Mouse (Mus musculus): ENCODE measurements at regions not wholly inside any gene's neighbourhood (a gene's known extent, or its start where the extent isn't known, plus 50 kb on each side); places are given as distances from the start of the nearest gene placed in this dataset.

GRCm38 (mm10) chr9:14185681-14186080 lies 89.2 kb upstream of the Sesn3 start:
- DNase-seq, result no peak

GRCm38 (mm10) chr9:14187753-14188152 lies 87.1 kb upstream of the Sesn3 start:
- DNase-seq, result no peak

GRCm38 (mm10) chr9:14188504-14188903 lies 86.4 kb upstream of the Sesn3 start:
- DNase-seq, result no peak

- no peak for DNase-seq
These were observed 84.2 kb upstream of the Sesn3 start for GRCm38 (mm10) chr9:14190660-14191059.

DNA sequence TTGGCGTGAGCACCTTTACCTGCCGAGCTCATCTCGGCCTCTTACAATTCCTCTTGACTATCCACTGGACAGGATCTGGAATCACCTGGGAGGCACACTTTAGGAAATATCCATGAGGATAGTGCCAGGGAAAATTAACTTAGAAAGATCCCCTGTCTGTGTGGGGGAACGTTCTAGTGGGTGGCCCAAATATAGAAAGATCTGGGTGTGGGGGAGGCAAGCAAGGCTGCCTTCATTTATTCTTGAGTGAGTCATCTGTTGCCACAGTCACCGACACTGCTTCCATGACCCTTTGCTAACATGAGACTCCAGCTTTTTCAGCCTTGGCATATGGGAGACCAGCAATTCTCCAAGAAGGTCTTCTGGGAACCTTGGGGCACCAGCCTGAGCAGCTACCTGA lies 80.1 kb upstream of the Sesn3 start:
- no peak for DNase-seq

GRCm38 (mm10) chr9:14199116-14199515 lies 75.8 kb upstream of the Sesn3 start:
- DNase-seq, result no peak

DNA sequence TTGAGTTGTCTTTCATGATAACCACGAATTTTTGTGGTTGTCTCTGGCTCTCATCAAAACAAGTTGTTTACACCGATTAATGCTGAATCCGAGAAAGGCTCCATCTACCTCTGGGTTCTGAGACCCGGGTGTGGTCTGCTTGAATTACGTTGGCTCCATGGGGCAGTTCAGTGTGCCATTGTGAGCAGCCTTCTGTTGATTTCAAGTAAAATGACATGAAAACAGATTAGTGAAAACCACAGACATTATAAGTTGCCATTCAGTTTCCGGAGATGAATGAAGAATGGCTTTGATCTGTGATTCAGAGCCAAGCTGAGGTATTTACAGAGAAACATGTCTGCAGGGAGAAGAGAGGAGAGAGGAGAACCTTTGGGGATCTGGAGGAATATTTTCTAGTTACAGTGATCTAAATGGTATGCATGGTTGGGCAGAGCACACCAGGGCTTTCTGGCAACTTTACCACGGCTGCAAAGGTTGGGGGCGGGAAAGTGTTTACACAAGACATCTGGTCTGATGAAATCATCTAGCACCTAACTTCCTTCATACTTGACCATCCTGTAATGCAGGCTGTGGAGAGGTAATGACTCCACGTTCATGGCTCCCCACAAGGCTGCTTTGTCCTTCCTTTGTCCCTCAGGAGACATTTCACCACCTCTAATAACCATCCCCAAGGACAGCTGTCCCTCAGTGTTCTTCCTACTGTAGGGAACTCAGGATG lies 74.7 kb upstream of the Sesn3 start:
- no peak for DNase-seq

DNA sequence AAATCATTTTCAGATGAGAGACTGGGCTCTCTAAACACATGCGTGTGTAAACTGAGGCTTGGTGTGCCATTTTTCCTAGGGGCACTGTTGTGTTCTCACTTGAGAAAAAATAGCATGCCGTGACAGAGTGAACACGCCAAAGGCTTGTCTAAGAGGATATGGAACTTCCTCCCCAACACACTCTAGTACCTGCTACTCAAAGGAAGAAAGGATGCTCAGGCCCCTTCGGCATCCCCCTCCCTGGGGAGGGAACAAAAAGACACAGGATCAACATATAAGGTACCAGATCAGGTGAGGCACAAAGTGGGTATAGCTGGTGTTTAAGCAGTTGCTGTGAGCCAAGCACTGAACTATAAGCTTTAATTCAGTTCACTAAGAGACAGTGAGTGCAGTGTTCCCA lies 74.0 kb upstream of the Sesn3 start:
- no peak for DNase-seq

DNA sequence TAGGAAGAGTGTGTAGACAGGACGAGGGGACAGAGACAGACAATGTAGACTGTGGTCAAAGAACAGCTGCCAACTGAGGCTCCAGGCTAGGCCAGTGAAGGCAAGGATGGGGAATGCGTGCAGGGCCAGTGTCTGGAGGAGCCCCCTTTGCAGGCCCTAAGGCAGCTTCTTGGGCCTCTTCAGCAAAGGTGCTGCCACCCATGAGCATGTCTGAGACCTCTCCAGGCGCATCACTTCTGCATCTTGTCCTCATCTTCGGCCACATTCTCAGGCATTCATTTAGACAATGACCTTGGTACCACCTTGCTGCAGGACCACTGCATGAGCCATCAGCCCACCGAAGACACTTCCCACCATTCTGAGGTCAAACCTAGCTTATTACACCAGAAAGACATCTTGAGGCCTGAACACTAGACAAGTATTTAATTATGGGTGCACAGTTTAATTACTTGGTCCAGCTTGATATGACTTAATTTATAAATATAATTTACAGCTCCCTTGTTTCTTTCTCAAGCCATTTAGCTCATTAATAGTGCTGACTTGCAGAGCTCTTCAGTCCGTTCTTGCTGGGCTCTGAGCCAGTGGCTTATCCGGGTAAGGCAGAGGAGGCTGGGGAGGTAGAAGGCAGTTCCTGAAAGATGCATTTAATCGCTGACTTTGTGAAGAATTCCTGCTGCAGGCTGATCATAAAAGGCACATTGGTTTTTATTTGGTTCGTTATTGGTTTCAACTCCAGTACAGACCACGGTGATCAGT lies 72.1 kb upstream of the Sesn3 start:
- peak; percentile 62 for DNase-seq

DNA sequence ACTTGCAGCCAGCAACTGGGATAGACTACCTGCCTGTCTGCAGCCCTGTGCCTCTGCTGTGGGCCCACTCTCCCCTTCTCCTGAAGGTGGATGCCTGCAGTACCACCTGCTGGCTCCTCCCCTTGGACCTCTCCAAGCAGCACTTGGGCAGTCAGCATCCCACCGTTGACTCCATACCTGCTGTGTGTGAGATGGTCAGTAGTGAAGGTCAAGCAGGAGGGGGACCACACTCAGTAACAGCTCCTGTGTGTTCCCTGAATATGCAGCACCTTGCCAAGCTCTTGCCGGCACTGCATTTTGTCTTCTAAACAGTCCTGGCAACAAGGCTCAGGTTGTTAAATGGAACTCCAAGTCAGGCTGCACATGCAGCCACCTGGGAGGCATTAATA lies 71.6 kb upstream of the Sesn3 start:
- DNase-seq, result no peak

- DNase-seq, result peak; percentile 73
These were observed 71.0 kb upstream of the Sesn3 start for GRCm38 (mm10) chr9:14203768-14204416.

DNA sequence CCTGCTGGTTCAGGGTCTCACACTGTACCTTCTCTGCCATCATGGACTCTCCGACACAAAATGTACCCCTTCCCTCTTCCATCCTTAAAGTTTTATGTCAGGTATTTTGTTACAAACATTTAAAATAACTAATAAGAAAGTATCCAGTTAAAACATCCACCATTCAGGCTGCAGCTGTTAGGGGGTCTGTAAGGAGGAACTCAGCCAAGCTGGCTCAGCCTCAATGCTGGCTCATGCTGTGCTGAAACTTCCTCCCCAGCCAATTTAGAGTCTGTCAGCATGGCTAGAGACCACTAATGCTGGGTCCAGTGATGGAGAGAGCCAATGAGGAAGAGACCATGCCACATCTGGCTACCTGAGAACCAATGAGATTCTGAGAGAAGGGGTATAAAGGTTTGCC lies 70.0 kb upstream of the Sesn3 start:
- DNase-seq, result no peak

- peak; percentile 17 for DNase-seq
These were observed 67.9 kb upstream of the Sesn3 start for GRCm38 (mm10) chr9:14206838-14207560.

GRCm38 (mm10) chr9:14207561-14207936 lies 67.3 kb upstream of the Sesn3 start:
- peak; percentile 77 for DNase-seq

GRCm38 (mm10) chr9:14213283-14213682 lies 61.6 kb upstream of the Sesn3 start:
- DNase-seq, result no peak

DNA sequence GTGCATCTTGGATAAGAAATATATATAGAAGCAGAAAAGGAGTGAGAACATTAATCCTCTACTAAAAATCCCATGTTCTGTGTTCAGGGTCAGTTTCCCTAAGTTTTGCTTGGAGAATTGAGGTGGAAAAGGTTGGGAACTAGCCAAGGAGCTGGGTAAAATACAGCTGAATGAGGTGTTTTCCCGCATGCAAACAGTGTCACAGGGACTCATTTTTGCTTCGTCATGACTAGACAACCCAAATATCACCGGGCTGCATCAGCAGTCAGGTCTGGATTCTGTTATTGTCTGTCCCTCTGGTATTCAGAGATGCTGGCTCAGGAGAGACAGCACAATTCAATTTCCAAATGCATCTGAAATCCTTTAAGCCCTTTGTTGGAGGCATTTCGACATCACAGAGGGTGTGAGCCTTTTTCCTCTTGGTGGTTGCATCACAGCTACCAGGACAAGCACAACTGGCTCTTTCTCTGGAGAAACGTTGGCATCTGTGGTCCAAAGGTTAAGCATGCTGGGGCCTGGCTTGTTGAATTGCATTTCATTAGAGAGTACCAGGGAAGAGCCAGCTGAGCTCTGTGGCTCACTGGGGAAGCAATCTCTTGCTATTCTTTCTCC lies 59.6 kb upstream of the Sesn3 start:
- DNase-seq, result peak; percentile 71

DNA sequence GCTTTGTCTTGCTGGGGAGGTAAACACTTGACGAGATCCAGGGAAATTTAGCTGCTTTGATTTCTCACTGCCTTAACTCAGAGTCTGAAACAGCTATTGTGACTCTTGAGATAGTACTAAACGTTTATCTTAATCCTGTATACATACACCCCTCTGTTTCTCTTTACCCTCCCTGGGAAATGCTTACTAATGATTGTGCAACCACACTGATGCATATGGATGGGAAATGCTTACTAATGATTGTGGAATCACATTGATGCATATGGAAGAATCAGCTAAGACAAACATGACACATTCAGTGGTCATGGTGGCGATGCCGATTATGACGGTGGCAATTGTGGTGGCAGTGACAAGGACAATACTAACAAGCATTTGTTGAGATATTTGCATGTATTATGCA lies 58.9 kb upstream of the Sesn3 start:
- no peak for DNase-seq

DNA sequence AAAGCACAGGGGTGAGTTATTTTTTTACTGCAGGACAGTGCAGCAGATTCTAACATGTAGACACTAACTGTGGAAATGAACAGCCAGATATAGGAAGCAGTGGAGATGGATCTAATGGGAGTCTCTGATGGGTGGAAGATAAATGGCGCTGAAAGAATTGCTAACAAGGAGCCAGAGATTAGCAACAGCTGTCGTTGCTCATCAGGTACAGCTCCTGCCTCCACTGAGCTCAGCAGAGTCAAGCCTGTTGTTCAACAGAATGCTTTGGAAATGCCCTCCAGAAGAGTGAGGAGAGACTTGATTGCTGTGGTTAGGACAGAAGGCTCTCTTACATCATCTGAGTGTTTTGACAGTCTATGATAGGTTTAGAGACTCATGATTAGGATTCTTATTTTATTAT lies 51.9 kb upstream of the Sesn3 start:
- DNase-seq, result no peak

Measured in kidney, adult 9 months (tissue).